Mouse (Mus musculus): ENCODE results near the gene Lgals4. TPM values are rescaled to one million over a fixed set of nuclear protein-coding genes. Genes with fewer than 3 reads are reported as not detected.
"Not testable (repeated sequence)": the region's sequence is repeated elsewhere in the genome, so short reads cannot be mapped to it uniquely, and the experiment has no call there.

Lgals4 gene
- total RNA-seq, 2 experiments from 2014 or later = 3.5 to 5.6 TPM

- DNase-seq (ENCODE audit: low spot score in 2 of 2) = no peak
These were observed 29.9 kb downstream of the Lgals4 start, which contains the start of gene Lgals7 for GRCm38 (mm10) chr7:28863540-28863939. Gene Lgals7 (plus strand): TSS chr7:28863853.

DNA sequence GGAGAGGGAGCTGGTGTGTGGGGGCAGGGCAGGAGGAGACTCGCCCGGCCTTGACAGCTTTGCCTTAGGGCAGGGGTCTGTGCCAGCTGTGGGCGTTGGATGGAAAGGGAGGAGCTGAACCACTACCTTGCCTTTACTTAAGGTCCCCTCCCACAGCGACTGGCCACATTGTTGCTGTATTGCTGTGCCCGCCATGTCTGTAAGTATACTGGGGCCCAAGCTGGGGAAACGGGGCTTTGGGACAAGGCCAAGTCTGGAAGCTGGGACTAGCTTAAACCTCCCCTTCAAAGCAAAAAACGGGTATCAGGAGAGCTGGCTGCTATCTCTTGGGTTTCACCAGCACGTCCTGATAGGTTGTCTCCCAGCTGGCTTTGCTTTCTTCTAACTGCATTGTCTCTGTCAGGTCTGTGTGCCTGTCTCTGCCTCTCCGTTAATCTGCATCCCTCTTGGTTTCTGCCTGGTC, 30.7 kb downstream of the Lgals4 start:
- DNase-seq (ENCODE audit: low spot score in 2 of 2) = no peak

- DNase-seq (ENCODE audit: low spot score in 2 of 2) = peak; percentile 72 to 83
These were observed 32.0 kb downstream of the Lgals4 start for GRCm38 (mm10) chr7:28865481-28866300.

- no peak for DNase-seq (ENCODE audit: low spot score in 2 of 2)
These were observed 33.3 kb downstream of the Lgals4 start for GRCm38 (mm10) chr7:28866769-28867507.

- peak in 1 of 2 experiments; percentile 67 for DNase-seq (ENCODE audit: low spot score in 2 of 2)
These were observed 34.1 kb downstream of the Lgals4 start for GRCm38 (mm10) chr7:28867508-28868340.

DNA sequence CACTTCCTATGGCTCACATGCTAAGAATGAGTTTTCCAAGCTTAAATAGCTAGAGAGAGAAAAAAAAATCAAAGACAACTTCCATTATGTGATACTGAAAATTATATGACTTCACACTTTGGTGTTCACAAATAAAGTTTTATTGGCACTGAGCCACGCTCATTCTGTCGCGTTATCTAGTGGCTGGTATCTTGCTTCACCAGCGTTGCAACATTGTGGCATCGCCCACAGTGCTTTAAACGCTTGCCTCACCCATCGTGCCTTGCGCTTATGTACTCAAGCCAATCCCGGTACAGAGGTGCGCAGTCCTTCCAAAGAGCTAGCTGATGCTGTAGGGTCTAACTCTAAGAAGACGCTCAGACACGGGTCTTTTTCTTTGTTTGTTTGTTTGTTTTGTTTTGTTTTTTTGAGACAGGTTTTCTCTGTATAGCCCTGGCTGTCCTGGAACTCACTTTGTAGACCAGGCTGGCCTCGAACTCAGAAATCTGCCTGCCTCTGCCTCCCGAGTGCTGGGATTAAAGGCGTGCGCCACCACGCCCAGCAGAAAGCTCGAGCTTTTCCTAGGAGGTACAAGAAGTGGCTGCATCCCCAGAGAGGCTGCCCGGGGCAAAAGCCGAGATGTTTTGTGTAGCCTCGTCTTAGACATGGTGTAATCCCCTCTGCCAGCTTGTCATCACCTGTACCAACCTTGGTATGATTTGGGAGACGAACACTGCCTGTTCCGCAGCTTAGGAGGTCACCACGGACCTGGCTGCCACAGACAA, 37.4 kb downstream of the Lgals4 start:
- no peak for DNase-seq (ENCODE audit: low spot score in 2 of 2)

GRCm38 (mm10) chr7:28874565-28874964, 40.9 kb downstream of the Lgals4 start:
- DNase-seq (ENCODE audit: low spot score in 2 of 2) = no peak

DNA sequence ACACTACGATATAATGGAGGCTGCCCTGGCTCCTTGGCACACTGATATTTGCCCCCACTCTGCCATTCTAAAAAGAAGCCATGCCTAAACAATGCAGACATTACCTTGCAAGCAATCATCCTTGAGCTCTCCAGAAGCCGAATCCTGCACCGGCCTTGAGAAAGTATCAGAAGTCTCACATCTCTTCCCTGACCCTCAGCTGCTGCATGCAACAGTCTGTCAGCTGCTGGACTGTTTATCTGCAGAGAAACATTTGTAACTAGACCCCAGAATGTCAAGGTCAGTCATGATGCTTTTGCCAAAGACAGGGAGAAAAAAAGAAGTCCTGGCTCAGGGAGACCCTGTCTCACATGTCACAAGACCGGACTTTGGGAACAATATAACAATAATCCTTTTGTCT, 42.4 kb downstream of the Lgals4 start:
- no peak for DNase-seq (ENCODE audit: low spot score in 2 of 2)

DNA sequence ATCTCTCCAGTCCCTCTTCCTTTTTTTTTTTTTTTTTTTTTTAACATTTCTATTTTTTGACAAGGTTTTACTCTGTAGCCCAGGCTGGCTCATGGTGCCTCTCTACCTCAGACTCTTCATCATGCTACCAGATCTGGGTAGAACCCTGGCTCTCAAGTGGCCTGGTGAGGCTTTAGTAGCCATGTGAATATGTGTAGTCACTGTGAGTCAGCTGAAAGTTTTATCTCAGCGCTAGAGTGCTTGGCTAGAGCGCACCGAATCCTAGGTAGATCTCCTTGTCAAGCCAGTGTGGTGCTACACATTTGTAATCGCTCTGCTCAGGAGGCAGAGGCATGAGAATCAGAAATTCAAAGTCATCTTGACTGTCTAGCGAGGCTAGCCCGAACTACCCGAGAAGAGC, 43.5 kb downstream of the Lgals4 start:
- DNase-seq (ENCODE audit: low spot score in 2 of 2) = no peak

DNA sequence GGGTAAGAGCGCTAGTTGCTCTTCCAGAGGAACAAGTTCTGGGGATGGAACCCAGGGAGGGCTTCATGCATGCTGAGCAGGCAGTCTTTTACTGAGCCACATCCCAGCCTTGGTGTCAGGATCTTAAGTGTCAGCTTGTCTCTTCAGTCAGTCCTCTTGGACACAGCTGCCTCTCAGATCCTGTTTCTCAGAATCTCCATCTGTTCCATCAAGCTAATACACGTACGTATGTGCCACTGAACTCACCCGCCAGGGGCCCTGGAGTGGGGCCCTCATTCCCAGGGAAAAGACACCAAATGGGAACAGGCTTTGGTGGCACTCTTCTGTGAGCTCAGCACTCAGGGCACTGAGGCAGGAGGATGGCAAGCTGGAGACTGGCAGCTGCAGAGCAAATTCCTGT, 44.2 kb downstream of the Lgals4 start:
- no peak for DNase-seq (ENCODE audit: low spot score in 2 of 2)

DNA sequence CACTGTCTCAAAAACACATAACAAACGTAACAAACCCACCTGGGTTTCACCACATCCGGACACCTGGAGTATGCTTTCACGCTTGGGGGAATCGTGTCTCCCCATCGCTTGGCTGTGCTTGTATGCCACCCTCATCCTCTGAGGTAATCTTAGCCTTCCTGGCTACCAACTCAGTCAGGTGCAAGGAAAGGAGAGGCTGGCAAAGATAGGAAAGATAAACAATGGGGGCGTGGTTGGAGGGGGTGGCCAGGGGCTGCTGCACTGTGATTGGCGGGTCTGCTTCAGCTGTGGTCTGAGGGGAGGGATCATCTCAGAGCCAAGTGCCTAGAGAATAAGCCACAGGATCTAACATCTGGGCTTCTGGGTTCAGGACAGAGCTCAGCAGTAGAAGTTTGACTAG, 46.0 kb downstream of the Lgals4 start:
- DNase-seq (ENCODE audit: low spot score in 2 of 2) = no peak

GRCm38 (mm10) chr7:28880554-28880953, 46.9 kb downstream of the Lgals4 start:
- no peak for DNase-seq (ENCODE audit: low spot score in 2 of 2)

GRCm38 (mm10) chr7:28881199-28881598, 47.5 kb downstream of the Lgals4 start, which contains the start of gene Capn12:
Gene Capn12 (plus strand): TSS chr7:28881422.
- DNase-seq (ENCODE audit: low spot score in 2 of 2) = no peak

- DNase-seq (ENCODE audit: low spot score in 2 of 2) = no peak
These were observed 49.4 kb downstream of the Lgals4 start for GRCm38 (mm10) chr7:28883039-28883438.

GRCm38 (mm10) chr7:28883704-28884103, 50.0 kb downstream of the Lgals4 start:
- DNase-seq (ENCODE audit: low spot score in 2 of 2) = not testable (repeated sequence)

GRCm38 (mm10) chr7:28886486-28886885, 52.8 kb downstream of the Lgals4 start:
- DNase-seq (ENCODE audit: low spot score in 2 of 2) = no peak

GRCm38 (mm10) chr7:28888701-28889161, 55.1 kb downstream of the Lgals4 start:
- no peak for DNase-seq (ENCODE audit: low spot score in 2 of 2)

Data from layer of hippocampus, adult 18-20 months (tissue).